Mouse (Mus musculus): ENCODE measurements at regions not wholly inside any gene's neighbourhood (a gene's known extent, or its start where the extent isn't known, plus 50 kb on each side); places are given as distances from the start of the nearest gene placed in this dataset.

GRCm38 (mm10) chr12:35200110-35200509, 153.1 kb downstream of the Snx13 start:
- no peak for TF ChIP-seq CTCF (conservative IDR thresholded peaks at IDR 0.05)
- H3K27ac ChIP-seq: no peak overlapping the region
- DNase-seq (ENCODE audit: low spot score in 2 of 2): no peak
- H3K4me3 ChIP-seq: no peak overlapping the region

Small RNAs in the stretch of these regions (microRNA-seq; reads per million reads assigned to microRNA genes)
- 0 reads per million in 2 experiments for gene Gm44396

Measured in layer of hippocampus, adult 2 months (tissue).